Mouse (Mus musculus) lung, adult 10 weeks (tissue): ENCODE results near the gene Il2rg. TPM values are rescaled to one million over a fixed set of nuclear protein-coding genes. Genes with fewer than 3 reads are reported as not detected.

ENCODE experiments used
- polyA plus RNA-seq: library from polyadenylated mRNA; stranded (reverse); fragments of 350-450 nt; fragmentation: Illumina TruSeq; extraction: RNeasy Lipid Tissue Mini Kit (QIAGEN cat#74804); gene quantifications from one replicate; pipeline ENCODE4 v1.2.3, GENCODE M21; 2014; ENCODE audit warnings: low read depth, low replicate concordance; ENCODE audit not compliant: insufficient read depth

The Il2rg gene
- 51.9 TPM for polyA plus RNA-seq

DNA sequence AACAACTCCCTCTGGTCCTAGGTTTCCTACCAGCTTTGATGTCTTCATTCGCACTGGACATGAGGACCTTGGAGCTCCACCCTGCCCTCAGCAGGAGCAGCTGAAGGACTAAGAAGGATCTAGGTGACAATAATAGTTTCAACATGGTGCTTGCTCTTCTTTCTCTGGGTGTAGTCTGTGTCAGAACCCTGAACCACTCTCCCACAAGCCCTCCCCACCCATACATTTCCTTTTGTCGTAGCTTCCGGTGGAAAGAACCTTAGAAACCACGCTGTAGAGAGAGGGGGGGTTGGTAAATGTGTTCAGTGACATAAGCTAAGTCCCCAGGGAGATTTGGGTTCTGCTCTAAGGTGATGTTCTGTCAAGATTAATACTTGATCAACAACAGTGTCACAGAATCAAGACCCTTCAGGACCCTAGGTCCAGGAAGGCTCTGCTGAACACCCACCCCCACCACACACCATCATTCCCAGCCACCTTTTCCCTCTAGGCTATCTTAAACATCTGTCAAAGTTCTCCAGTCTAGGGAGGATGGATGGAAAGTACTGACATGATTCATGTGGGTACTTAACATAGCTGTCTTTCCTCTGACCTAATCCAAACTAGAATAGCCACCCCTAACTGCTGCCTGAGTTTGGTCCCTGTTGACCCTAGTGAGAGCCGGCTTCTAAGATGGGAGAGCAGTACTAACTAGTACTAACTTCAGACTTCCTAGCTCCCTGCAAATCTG lies at the start of gene Il2rg:
TSS of gene Il2rg (minus strand) at position 231 of the 730 bp plus-strand sequence.

DNA sequence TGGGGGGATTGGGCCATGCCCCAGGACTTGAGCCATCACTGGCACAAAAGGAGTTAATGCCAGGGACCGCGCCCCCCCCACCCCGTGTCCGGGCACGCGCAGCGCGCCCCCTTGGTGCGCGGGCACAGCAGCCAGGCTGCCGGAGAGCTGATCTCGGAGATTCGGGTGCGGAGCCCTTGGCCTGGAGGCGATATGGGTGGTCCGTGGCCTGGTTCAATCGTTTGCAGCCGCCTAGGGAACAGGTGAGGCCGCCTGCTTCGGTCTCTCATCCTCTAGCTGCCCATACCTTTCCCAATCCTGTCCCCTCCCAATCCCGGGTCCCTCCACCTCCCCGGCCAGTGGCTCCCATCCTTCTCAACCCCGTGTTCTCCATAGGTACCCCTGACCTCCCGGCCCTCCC lies 31.0 kb upstream of the Il2rg start, which contains the start of gene Nlgn3:
TSS of gene Nlgn3 (plus strand) at position 114 of the 400 bp plus-strand sequence.

GRCm38 (mm10) chrX:101273875-101274738 lies 6.1 kb upstream of the Il2rg start, which contains the start of gene Med12:
Med12 (plus strand) TSS chrX:101274030.

GRCm38 (mm10) chrX:101268755-101269124 lies 685 bp upstream of the Il2rg start, which contains the start of gene Gm20489:
Gm20489 (minus strand) TSS chrX:101269023.

GRCm38 (mm10) chrX:101263892-101264291 lies 4.2 kb downstream of the Il2rg start, which contains the start of gene Gm614:
Gm614 (minus strand) TSS chrX:101263992.

GRCm38 (mm10) chrX:101253952-101254729 lies 13.9 kb downstream of the Il2rg start, which contains the start of gene Foxo4:
Foxo4 (plus strand) TSS chrX:101254528.

DNA sequence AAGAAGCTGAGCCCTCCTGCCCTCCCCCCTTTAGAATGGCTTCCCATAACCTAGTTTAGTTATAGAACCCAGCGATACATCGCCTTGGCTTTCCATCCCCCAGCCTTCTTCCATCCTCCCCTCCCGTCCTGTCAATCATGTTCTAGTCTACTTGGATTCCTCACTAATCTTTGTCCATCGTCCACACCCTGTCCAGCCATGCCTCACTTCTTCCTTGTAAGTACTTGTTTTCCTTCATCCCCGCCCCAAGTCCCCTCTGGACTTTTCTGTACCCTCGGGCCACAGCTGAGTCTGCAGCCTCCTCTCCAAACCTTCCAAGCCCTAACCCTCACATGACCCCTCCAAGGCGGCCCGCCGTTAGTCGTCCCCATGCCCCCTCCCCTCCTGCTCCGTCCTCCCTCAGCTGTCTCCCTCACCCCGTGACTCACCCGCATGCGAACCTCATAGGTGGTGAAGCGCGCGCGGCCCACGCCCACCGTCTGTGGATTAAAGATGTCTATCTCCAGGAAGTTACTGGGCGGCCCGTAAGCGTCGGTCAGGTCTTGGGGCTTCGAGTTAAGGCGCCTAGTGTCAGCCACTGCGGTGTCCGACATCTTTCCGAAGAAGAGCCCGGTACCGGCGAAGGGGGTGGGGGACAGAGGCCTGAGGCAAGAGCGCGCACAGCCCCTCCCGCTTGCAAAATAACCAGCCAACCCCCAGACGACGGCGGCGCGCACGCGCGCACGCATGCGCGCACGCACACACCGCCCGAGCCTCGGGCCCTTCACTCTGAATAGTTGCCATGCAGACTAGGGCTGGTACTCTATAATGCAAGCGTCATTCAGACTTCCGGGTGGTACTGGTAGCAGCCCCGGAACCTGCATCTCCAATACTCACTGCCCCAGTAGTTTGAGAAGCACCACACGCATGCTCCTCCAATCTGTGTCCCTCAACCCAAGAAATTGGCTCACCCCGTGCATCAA lies 45.9 kb downstream of the Il2rg start, which contains the start of gene Snx12:
TSS of gene Snx12 (minus strand) at position 730 of the 962 bp plus-strand sequence.

Other genes starting within 250 kb of the Il2rg start
- 0.93 TPM for gene Tex11, start 208.6 kb downstream of the Il2rg start, polyA plus RNA-seq
- 0.27 TPM for gene Slc7a3, start 182.2 kb downstream of the Il2rg start, polyA plus RNA-seq
- 21.6 TPM for gene Snx12, start 45.7 kb downstream of the Il2rg start, polyA plus RNA-seq
- gene Foxo4, start 13.7 kb downstream of the Il2rg start, polyA plus RNA-seq = 21.7 TPM
- gene Gm614, start 4.3 kb downstream of the Il2rg start, polyA plus RNA-seq = not detected
- not detected for gene Gm20489, start 768 bp upstream of the Il2rg start, polyA plus RNA-seq
- 23.8 TPM for gene Med12, start 5.8 kb upstream of the Il2rg start, polyA plus RNA-seq
- gene Nlgn3, start 30.9 kb upstream of the Il2rg start, polyA plus RNA-seq = 0.09 TPM
- gene Gjb1, start 108.1 kb upstream of the Il2rg start, polyA plus RNA-seq = 2.2 TPM
- gene Zmym3, start 152.6 kb upstream of the Il2rg start, polyA plus RNA-seq = 9.9 TPM
- 71.5 TPM for gene Nono, start 161.1 kb upstream of the Il2rg start, polyA plus RNA-seq
- gene Itgb1bp2, start 180.8 kb upstream of the Il2rg start, polyA plus RNA-seq = 3.9 TPM